Mouse (Mus musculus): ENCODE measurements around the gene Snrnp25.
"Not testable (repeated sequence)": the region's sequence is repeated elsewhere in the genome, so short reads cannot be mapped to it uniquely, and the experiment has no call there.

Gene Snrnp25

GRCm38 (mm10) chr11:32194626-32195025 lies 10.6 kb upstream of the Snrnp25 start:
- DNase-seq (ENCODE audit: inconsistent ontology term), result no peak

DNA sequence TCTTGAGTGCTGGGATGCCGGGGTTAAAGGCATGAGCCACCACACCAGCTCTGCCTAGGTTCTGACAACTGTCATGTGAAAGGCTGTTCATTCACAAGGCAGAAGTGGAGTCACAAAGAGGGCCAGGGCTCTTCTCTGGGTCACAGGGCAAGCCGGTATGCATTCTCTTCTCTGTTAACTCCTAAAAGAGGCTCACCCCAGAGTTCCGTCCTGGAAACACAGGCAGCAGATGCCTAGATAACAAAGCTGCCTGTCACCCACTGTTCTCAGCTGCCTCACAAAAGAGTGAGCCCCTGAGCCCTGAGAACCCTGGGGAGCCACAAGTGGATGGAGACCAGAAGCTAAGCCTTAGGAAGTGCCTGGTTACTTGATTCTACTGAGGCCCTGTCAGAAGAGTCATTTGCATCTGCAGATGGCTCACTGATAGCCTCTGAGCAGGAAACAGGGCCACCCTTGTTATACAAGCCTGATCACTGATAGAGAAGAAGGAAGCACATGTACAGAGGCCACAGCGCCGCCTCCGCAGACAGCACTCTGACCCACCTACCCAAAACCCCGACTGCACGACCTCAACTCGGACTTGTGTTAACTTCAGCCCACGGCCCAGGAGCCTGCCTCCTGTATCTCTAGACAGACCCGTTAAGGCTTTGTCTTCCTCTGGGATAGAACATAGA lies 9.2 kb upstream of the Snrnp25 start:
- DNase-seq (ENCODE audit: inconsistent ontology term), result no peak

DNA sequence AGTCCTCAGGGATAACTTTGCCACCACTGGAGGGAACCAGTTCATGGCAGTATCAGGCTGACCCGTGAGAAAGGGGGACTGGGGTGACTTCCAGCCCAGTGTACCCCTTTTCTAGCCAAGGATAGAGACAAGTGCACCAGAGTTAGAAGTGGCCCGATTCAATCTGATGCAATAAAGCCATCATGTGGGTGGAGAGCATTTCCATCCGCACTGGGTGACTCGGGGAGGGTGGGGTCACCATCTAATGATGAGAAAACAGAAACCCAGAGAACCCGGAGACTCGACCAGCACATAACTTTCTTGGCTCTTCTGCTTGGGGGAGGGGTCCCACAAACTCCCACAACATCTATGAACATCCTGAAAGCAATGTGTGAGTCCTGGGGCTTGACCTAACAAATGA lies 8.5 kb upstream of the Snrnp25 start:
- DNase-seq (ENCODE audit: inconsistent ontology term), result no peak

GRCm38 (mm10) chr11:32197766-32198165 lies 7.4 kb upstream of the Snrnp25 start:
- DNase-seq (ENCODE audit: inconsistent ontology term), result no peak

- no peak for DNase-seq (ENCODE audit: inconsistent ontology term)
Measured at GRCm38 (mm10) chr11:32198256-32198955, 6.8 kb upstream of the Snrnp25 start.

DNA sequence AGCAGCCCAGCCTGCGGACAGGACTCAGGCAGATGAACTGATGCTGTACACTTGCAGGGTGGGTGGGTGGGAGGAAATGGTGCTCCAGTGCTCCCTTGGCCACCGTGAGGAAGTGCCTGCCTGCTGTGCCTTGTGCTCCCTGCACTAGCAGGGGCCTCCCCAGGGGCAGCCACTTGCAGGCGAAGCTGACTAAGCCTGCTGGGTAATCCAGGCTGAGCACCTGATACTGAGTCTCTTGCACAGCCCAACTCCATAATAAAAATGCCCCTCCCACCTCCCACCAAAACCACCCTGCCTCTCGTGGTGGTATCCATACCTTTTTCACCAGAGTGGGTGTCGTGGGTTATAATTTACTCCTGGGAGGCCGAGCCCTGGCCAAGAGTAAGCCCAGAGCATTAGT lies 6.0 kb upstream of the Snrnp25 start:
- no peak for DNase-seq (ENCODE audit: inconsistent ontology term)

- no peak for DNase-seq (ENCODE audit: inconsistent ontology term)
Measured at GRCm38 (mm10) chr11:32200075-32200601, 5.1 kb upstream of the Snrnp25 start, which contains the start of gene Il9r. Gene Il9r, minus strand, starts transcription at chr11:32200279.

DNA sequence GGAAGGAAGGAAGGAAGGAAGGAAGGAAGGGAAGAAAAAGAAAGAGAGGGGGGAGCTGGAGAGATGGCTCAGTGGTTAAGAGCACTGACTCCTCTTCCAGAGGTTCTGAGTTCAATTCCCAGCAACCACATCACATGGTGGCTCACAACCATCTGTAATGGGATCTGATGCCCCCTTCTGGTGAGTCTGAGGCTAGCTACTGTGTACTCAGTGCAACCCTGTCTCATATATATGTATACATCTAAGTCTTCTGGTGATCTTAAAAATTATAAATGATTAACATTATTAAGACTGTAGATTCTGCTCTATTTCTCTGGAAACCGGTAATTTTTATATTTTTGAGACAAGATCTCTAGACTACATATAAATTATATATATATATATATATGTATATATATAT lies 4.2 kb upstream of the Snrnp25 start:
- not testable (repeated sequence) for DNase-seq (ENCODE audit: inconsistent ontology term)

GRCm38 (mm10) chr11:32201922-32202685 lies 3.1 kb upstream of the Snrnp25 start:
- no peak for DNase-seq (ENCODE audit: inconsistent ontology term)

DNA sequence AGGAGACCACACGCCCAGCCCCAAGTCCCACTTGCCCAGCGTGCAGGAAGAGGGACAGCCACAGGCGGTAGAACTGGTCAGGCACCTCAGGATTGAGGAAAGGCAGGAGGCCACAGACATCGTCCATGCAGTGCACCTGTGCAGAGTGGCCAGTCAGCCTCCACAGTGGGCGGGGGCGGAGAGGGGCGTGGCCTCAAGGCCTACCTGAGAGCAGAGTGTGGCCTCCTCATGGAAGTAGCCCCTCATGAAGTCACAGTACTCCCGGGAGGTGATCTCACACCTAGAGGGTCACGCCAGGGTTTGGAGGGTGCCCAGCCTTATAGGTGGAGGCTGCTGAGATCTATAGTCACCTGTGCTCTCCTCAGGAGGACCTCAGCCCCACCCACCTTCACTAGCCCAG lies 5.4 kb downstream of the Snrnp25 start:
- DNase-seq (ENCODE audit: inconsistent ontology term), result no peak

DNA sequence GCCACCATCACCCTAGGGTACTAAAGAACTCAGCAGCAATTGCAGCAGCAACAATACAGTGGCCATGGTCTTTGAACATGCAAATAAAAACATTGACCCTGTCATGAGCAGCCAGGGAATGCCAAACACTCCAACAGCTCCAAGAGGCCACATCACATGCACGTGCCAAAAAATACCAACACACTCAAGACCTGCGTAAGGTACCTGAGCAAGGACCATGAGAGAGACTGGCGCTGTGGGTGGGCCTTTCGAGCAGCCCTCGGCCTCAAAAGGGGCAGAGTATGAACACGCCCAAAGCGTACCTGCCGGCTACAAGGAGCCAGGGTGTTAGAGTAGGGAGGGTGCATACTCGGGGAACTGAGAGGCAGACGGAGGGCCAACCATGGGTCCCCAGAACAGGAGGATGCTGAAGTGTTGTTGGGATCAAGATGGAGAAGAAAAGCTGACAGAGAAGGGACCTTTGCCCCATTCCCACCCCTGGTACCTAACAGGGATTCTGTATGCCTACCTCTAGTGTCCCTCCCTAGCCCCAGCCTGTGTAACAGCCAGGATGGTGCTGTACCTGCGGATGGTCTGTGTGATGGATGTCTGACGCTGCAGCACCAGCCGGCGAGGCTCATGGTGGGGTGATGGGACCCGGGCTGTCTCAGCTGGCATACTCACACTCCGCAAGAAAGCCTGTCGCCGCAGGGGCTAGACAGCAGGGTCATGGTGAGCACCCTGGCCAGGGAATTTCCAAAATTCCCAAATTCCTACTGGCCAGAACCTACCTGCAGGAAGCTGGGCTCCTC lies 10.4 kb downstream of the Snrnp25 start:
- DNase-seq (ENCODE audit: inconsistent ontology term), result no peak

DNA sequence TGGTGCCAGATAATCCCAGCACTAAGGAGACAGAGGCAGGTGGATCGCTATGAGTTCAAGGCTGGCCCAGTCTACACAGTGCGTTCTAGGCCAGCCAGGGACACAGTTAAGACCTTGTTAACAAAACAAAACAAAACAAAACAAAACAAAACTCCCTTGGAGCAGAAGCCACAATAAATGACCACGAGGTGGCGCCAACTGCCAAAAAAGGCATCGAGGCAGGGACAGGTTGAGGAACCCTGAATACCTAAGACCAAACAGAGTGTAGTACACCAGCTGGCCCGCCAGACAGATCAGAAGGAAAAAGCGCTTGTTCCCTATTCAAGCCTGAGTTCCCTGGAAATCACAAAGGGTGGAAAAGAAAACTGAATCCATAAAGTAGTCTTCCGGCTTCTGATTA lies 11.6 kb downstream of the Snrnp25 start:
- peak; percentile 60 for DNase-seq (ENCODE audit: inconsistent ontology term)

- DNase-seq (ENCODE audit: inconsistent ontology term), result peak; percentile 87
Measured at GRCm38 (mm10) chr11:32218501-32219050, 13.4 kb downstream of the Snrnp25 start.

DNA sequence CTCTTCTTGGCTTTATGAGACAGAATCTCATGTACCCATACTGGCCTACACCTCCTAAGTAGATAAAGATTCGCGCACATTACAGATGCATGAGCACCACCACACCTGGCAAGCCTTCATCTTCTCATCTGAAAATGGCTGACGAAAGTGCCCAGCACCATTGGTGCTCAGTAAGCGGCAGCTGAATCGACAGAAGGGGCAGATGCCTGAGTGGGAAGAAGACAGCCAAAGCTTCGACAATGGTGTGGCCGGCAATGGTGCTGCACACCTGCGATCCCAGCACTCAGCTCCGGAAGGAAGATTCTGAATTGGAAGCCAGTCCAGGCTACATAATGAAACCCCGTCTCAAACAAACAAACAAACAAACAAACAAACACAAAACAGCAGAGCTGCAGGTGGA lies 14.1 kb downstream of the Snrnp25 start:
- DNase-seq (ENCODE audit: inconsistent ontology term), result no peak

DNA sequence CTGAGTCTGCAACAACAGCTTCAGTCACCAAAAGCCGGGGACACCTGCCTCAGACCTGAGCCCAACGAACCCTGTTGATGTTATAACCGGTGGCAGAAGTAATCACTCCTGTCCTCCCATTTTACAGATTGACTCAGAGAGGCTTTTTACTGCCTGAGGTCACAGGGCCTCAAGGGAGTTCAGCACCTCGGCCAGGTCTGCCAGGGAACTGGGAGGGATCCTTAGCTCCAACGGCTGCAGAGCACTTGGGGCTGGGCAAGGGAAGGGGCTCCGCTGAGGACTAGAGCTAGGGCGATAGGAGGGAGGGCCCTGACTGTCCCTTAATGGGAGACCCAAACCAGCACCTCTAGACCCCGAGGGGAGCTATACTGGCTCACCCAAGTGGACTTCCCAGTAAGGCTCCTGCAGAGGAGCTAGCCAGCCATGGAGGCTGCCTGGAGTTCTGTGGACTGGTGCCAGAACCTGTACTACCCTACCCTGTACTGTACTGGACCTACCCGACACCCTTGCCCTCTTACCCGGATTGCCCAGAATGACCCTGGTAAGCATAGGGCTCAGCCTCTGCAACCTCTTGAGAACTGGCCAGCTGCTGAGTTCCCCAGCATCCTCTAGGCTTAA lies 15.5 kb downstream of the Snrnp25 start:
- DNase-seq (ENCODE audit: inconsistent ontology term), result no peak

DNA sequence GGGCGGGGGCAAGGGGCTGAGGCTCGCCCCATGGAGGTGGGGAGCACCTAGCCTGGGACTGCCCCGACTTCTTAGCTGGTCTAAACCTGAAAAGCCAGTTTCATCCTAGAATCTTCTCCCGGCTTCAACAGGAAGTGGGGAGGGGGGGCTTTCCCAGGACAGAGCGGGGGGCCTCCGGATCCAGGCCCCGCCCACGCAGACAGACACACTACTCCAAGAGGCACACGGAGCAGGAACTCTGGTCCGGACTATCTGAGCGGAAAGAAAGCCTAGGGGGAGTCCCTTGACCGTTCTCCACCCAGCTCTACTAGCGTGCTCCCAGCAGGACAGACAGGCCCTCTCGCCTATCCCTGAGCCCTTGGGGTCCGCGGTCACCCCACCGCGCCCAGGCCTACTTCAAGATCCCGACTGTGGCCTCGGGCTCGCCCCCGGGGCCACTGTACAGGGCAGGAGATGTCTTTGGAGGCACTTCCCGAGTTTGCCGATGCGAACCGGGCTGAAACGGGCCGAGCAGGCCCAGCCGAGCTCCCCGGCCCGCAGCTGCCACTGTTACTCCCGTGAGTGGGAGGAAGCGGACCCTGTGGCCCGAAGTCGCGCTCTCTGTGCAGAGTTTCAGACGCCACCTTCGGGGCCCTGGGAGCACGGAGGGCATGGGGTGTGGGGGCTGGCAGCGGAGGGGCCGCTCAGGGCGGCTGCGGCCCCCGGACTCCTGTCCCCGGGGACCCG lies 16.2 kb downstream of the Snrnp25 start:
- DNase-seq (ENCODE audit: inconsistent ontology term), result peak; percentile 83

GRCm38 (mm10) chr11:32221951-32222409 lies 16.8 kb downstream of the Snrnp25 start, which contains the start of gene Rhbdf1:
Gene Rhbdf1, minus strand, starts transcription at chr11:32222300.
- DNase-seq (ENCODE audit: inconsistent ontology term), result peak; percentile 88

DNA sequence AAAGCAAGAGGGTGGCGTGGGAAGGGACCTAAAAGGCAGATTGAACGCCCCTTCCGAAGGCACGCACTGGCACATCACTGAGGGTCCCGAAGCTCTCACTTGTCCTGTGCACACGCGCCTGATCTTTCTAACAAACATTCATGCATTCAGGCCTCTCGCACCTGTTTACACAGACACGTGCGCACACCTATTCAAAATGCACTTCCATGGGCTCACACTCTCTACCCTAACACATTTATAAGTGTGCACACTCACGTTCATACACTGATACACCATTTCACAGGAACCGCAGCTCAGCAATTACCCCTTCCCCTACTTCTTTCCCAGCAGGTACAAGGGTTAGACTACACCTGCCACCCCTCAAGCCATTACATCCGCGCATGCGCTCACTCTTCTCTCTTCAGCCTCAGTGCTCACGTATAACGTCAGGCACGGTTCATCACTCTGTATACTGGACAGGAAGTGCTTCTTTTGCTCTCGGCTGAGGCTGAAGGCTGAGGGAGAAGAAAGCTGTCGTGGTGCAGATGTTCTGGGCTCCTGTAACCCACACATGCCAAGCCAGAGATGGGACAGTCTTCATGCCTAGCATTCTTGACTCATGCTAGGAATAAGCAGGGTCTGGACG lies 17.5 kb downstream of the Snrnp25 start:
- DNase-seq (ENCODE audit: inconsistent ontology term), result peak; percentile 46

DNA sequence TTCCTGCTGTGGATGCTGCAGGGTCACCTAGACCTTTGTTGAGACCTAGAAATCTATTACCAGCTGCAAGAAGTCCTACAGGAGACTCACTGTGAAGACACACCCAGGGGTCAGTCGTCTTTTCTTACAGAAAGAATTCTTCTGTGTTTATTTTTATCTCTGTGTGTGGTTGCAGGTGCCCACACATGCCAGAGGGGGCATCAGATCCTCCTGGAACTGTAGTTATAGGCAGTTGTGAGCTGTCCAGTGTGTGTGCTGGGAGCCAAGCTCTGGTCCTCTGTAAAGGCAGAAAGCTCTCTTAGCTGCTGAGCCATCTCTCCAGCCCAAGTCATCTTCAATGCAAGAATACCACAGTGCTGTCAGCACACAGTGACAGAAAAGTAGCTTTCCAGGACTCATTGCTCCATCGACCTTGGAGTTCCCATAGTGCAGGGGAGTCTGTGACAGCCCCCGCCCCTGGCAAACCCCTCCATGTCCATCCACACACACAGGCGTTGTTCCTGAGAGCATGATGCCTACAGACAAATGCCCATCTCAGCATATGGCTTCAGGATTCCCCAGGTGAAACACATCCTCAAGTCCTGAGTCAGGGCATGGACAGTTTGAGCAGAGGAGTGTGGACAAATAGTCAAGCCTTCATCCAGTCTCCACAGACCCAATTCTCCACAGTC lies 18.2 kb downstream of the Snrnp25 start:
- DNase-seq (ENCODE audit: inconsistent ontology term), result no peak
